Mouse (Mus musculus): ENCODE measurements around the gene Acbd6. TPM values are rescaled to one million over a fixed set of nuclear protein-coding genes. Genes with fewer than 3 reads are reported as not detected.
A peak's percentile ranks its signal among the peaks of the same experiment; 100 is the strongest.

The Acbd6 gene
- polyA plus RNA-seq, 1 experiment from 2014 or later = 77.7 TPM

GRCm38 (mm10) chr1:155529120-155529963 lies 28.6 kb upstream of the Acbd6 start:
- Histone ChIP-seq H3K9ac (no peak overlapping the region), H3K36me3 (no peaks in the 10 kb centered on the region), H3K4me2 (no peak overlapping the region), H3K9me3 (no peaks in the 10 kb centered on the region), H3K4me3 (no peak overlapping the region), H3K27me3 (peaks cover 24% of the 10 kb centered on the region), H3K27ac (no peak overlapping the region), H3K4me1 (peaks cover 43% of the 10 kb centered on the region)
- WGBS = 60% methylated on average over 19 of the region's 19 CpGs
- ATAC-seq (ENCODE audit: insufficient number of reproducible peaks, insufficient read depth, low FRiP score, low TSS enrichment, low read depth) = no peak

GRCm38 (mm10) chr1:155530561-155531457 lies 27.1 kb upstream of the Acbd6 start:
- H3K9me3 ChIP-seq = no peaks in the 10 kb centered on the region
- no peaks in the 10 kb centered on the region for H3K36me3 ChIP-seq
- H3K4me2 ChIP-seq = peak overlapping the region; percentile 29
- H3K27ac ChIP-seq = no peak overlapping the region
- no peak for ATAC-seq (ENCODE audit: insufficient number of reproducible peaks, insufficient read depth, low FRiP score, low TSS enrichment, low read depth)
- peaks cover 21% of the 10 kb centered on the region for H3K27me3 ChIP-seq
- 47% methylated on average over 21 of the region's 21 CpGs for WGBS
- H3K9ac ChIP-seq = no peak overlapping the region
- peaks cover 43% of the 10 kb centered on the region for H3K4me1 ChIP-seq
- H3K4me3 ChIP-seq = no peak overlapping the region

GRCm38 (mm10) chr1:155532396-155532795 lies 25.5 kb upstream of the Acbd6 start:
- WGBS = 86% methylated on average over 5 of the region's 5 CpGs

GRCm38 (mm10) chr1:155532833-155533688 lies 24.9 kb upstream of the Acbd6 start:
- H3K9me3 ChIP-seq = no peaks in the 10 kb centered on the region
- WGBS = 30% methylated on average over 9 of the region's 9 CpGs
- H3K9ac ChIP-seq = no peak overlapping the region
- H3K4me3 ChIP-seq = no peak overlapping the region
- peaks cover 8% of the 10 kb centered on the region; the same call in 1 of the 2 replicates for H3K27me3 ChIP-seq
- ATAC-seq (ENCODE audit: insufficient number of reproducible peaks, insufficient read depth, low FRiP score, low TSS enrichment, low read depth) = no peak
- H3K27ac ChIP-seq = no peak overlapping the region
- H3K4me2 ChIP-seq = no peak overlapping the region
- H3K4me1 ChIP-seq = peaks cover 33% of the 10 kb centered on the region
- no peaks in the 10 kb centered on the region for H3K36me3 ChIP-seq

More at GRCm38 (mm10) chr1:155532396-155532795, 25.5 kb upstream of the Acbd6 start:
- Histone ChIP-seq H3K36me3 (no peaks in the 10 kb centered on the region), H3K9me3 (no peaks in the 10 kb centered on the region), H3K27ac (no peak overlapping the region), H3K9ac (no peak overlapping the region), H3K4me2 (no peak overlapping the region), H3K4me3 (no peak overlapping the region), H3K4me1 (peaks cover 40% of the 10 kb centered on the region), H3K27me3 (peaks cover 15% of the 10 kb centered on the region)
- ATAC-seq (ENCODE audit: insufficient number of reproducible peaks, insufficient read depth, low FRiP score, low TSS enrichment, low read depth) = no peak

- no peak for ATAC-seq (ENCODE audit: insufficient number of reproducible peaks, insufficient read depth, low FRiP score, low TSS enrichment, low read depth)
- no peaks in the 10 kb centered on the region for H3K9me3 ChIP-seq
- H3K36me3 ChIP-seq = no peaks in the 10 kb centered on the region
- H3K4me1 ChIP-seq = peaks cover 28% of the 10 kb centered on the region
- no peak overlapping the region for H3K4me2 ChIP-seq
- no peak overlapping the region for H3K4me3 ChIP-seq
- H3K27me3 ChIP-seq = peaks cover 8% of the 10 kb centered on the region; the same call in 1 of the 2 replicates
- H3K9ac ChIP-seq = no peak overlapping the region
- 37% methylated on average over 3 of the region's 3 CpGs for WGBS
- H3K27ac ChIP-seq = no peak overlapping the region
These were observed 24.3 kb upstream of the Acbd6 start for GRCm38 (mm10) chr1:155533689-155533965.

GRCm38 (mm10) chr1:155537005-155537642 lies 20.8 kb upstream of the Acbd6 start:
- Histone ChIP-seq H3K27me3 (no peaks in the 10 kb centered on the region), H3K36me3 (no peaks in the 10 kb centered on the region), H3K27ac (no peak overlapping the region), H3K4me3 (no peak overlapping the region), H3K4me2 (no peak overlapping the region), H3K9ac (no peak overlapping the region), H3K4me1 (peaks cover 8% of the 10 kb centered on the region), H3K9me3 (no peaks in the 10 kb centered on the region)
- ATAC-seq (ENCODE audit: insufficient number of reproducible peaks, insufficient read depth, low FRiP score, low TSS enrichment, low read depth) = no peak
- 5% methylated on average over 2 of the region's 2 CpGs for WGBS

- H3K9ac ChIP-seq = no peak overlapping the region
- H3K36me3 ChIP-seq = no peaks in the 10 kb centered on the region
- H3K4me2 ChIP-seq = no peak overlapping the region
- peaks cover 3% of the 10 kb centered on the region for H3K4me1 ChIP-seq
- no peaks in the 10 kb centered on the region for H3K9me3 ChIP-seq
- no peak overlapping the region for H3K27ac ChIP-seq
- no peaks in the 10 kb centered on the region for H3K27me3 ChIP-seq
- H3K4me3 ChIP-seq = no peak overlapping the region
- WGBS = 65% methylated on average over 7 of the region's 7 CpGs
- no peak for ATAC-seq (ENCODE audit: insufficient number of reproducible peaks, insufficient read depth, low FRiP score, low TSS enrichment, low read depth)
These were observed 19.9 kb upstream of the Acbd6 start for GRCm38 (mm10) chr1:155538006-155538405.

- Histone ChIP-seq H3K36me3 (no peaks in the 10 kb centered on the region; the same call in 1 of the 2 replicates), H3K4me2 (peak overlapping the region; percentile 90), H3K27me3 (no peaks in the 10 kb centered on the region), H3K27ac (peak overlapping the region; percentile 83), H3K9ac (peak overlapping the region; percentile 95), H3K9me3 (no peaks in the 10 kb centered on the region), H3K4me3 (peak overlapping the region; percentile 95), H3K4me1 (peaks cover 18% of the 10 kb centered on the region)
- peak; percentile 53; the same call in 1 of the 2 replicates for ATAC-seq (ENCODE audit: insufficient number of reproducible peaks, insufficient read depth, low FRiP score, low TSS enrichment, low read depth)
- WGBS = 56% methylated on average over 9 of the region's 9 CpGs
These were observed 293 bp upstream of the Acbd6 start for GRCm38 (mm10) chr1:155557642-155558011.

- Histone ChIP-seq H3K4me2 (peak overlapping the region; percentile 90), H3K27me3 (no peaks in the 10 kb centered on the region), H3K27ac (no peak overlapping the region), H3K9ac (0 out of 2 replicates have a peak overlapping the region, but pooled peaks have one; percentile 27), H3K4me3 (no peak overlapping the region; the same call in 1 of the 2 replicates), H3K4me1 (peaks cover 18% of the 10 kb centered on the region), H3K9me3 (no peaks in the 10 kb centered on the region), H3K36me3 (peaks cover 4% of the 10 kb centered on the region)
- WGBS = 84% methylated on average over 4 of the region's 4 CpGs
- ATAC-seq (ENCODE audit: insufficient number of reproducible peaks, insufficient read depth, low FRiP score, low TSS enrichment, low read depth) = no peak
These were observed 2.1 kb downstream of the Acbd6 start for GRCm38 (mm10) chr1:155560021-155560420.

GRCm38 (mm10) chr1:155560678-155561077 lies 2.8 kb downstream of the Acbd6 start:
- ATAC-seq (ENCODE audit: insufficient number of reproducible peaks, insufficient read depth, low FRiP score, low TSS enrichment, low read depth) = no peak
- H3K27ac ChIP-seq = no peak overlapping the region
- 0 out of 2 replicates have a peak overlapping the region, but pooled peaks have one; percentile 90 for H3K4me2 ChIP-seq
- H3K27me3 ChIP-seq = no peaks in the 10 kb centered on the region
- H3K9ac ChIP-seq = no peak overlapping the region
- peaks cover 18% of the 10 kb centered on the region for H3K4me1 ChIP-seq
- no peaks in the 10 kb centered on the region for H3K9me3 ChIP-seq
- H3K4me3 ChIP-seq = no peak overlapping the region
- peaks cover 10% of the 10 kb centered on the region for H3K36me3 ChIP-seq
- WGBS = 86% methylated on average over 2 of the region's 2 CpGs

All from embryonic facial prominence, embryonic 13.5 days (tissue).